Mouse (Mus musculus) adrenal gland, postnatal 4 days (tissue): ENCODE data around the gene Blnk. TPM values are rescaled to one million over a fixed set of nuclear protein-coding genes. Genes with fewer than 3 reads are reported as not detected.
A peak's percentile ranks its signal among the peaks of the same experiment; 100 is the strongest.

ENCODE experiments used
- DNase-seq, 2 experiments: peaks; one replicate each; pipeline ENCODE4 v3.0.0; 2021 to 2022; ENCODE audit warnings: low spot score in 2 of 2, mixed read lengths in 2 of 2
- microRNA-seq: library from miRNA; unstranded; fragments of <30 nt; microRNA quantifications from one replicate; pipeline ENCODE4 v1.2.0, GENCODE M21; 2021
- total RNA-seq, 2 experiments: library from RNA; stranded (reverse); gene quantifications; 2 replicates each; pipeline ENCODE4 v1.2.3; 2021

The Blnk gene
- total RNA-seq, 2 experiments from 2014 or later = 1.2 to 2.5 TPM

DNA sequence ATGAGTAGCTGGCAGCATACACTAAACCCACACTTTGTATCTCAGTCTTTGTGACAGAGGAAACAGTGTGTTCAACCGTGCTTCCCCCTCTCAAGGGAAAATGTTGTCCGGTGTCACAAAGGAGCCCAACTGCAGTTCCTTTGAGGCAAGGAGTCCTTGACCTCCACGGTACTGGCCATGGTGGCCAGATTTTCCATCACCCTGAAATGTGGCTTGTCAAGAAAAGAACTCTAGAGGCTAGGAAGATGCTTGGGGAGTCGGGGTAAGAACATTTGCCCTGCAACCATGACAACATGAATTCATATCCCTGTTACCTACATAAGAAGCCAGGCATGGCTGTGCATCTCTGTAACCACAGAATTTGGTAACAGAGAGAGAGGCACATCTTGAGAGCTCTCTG lies 24.0 kb downstream of the Blnk start:
- DNase-seq = no peak

DNA sequence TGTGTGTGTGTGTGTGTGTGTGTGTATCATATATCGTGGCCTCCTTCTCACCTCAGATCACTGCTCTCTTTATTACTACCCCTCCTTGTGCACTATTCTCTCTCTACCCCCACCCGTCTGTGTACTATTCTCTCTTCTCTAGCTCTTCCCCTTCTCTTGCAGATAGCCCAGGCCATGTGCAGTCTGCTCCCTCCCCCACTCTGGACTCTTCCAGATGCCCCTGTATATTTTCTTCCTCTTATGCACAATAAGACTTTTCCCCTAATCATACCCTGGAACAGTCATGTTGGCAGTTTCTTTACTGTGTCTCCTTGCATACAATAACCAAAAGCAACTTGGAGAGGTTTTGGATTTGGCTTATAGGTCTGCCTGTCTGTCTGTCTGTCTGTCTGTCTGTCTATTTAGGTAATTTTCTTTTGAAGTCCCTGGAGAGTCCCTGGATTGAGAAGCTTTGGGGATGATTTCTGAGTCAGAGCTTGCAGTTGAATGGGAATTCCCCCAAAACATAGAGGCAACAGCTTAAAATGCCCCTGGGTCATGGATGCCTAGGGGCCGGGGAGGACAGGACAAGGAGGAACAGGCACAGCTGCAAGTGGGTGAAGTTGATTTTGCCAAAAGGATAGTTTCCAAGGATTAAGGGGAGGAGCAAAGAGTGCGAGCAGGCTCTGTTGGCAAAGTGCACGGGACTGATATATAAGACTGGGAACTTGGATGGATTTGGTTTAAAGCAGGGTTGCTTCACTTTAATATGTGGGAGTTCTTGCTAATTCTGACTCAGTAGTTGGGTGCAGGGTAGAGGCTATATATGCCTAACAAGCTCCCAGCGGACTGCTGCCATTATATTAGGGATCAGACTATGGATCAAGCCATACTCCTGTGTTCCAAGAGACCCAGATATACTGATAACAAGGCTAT lies 29.1 kb downstream of the Blnk start:
- DNase-seq = no peak

DNA sequence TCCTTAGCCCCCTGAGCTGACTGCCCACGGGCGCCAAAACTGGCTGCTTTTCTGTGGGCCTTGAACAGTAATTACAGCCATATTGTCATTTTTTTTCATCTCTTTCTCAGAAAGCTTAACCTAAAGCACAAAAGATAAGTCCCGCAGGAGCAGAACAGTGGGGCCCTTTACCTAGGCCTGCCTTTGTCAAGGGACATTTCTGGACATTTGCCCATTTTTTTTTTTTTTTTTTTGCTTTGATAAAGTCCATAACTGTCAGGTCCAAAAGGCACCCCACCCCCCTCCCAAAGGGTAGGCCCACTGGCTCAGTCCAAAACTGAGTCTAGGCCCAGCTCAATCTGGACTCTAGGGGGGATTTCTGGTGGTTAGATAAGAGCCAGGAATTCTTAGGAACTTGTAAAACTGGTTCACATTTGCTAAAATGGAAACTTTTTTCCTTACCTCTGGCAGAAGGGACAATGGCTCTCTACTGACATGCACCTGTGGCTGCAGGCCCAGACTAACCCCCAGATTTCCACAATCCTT lies 29.9 kb downstream of the Blnk start:
- DNase-seq = no peak

DNA sequence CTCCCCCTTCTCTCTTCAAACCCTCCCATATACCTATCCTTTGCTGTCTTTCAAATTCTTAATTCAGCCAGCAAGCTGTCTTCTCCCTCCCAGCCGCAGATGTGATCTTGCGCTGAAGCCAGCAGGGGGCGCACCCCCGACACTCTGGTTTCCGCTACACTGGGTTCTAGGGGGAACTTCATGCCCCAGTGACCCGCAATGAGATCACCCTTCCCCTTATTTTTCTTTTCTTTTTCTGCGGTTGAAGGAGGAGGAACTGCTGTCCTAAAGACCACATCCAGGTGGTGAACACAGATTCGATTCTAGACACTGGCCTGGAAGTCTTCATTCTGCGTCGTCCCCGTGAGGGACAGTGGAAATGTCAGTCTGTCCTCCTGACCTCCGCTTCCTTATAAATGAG lies 31.3 kb downstream of the Blnk start:
- peak in 1 of 2 experiments; percentile 20 for DNase-seq

DNA sequence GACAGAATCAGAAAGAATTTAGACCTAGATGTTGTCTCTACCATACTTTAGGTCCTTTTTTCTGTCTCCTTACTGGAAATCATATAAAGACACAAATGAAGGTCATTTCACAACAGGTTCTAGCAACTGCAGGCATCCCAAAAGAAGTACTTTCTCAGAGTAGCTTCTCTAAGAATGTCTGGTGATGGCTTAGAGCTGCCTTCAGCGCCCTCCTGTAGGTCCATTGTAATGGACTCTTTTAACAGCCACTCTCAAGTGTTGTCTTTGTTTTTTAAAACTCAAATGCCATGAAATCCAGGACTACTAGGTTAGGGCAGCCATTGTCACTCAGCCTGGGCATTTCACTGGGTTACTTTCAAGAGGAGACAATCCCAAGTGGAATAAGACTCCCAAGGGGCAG lies 35.4 kb downstream of the Blnk start:
- no peak for DNase-seq

DNA sequence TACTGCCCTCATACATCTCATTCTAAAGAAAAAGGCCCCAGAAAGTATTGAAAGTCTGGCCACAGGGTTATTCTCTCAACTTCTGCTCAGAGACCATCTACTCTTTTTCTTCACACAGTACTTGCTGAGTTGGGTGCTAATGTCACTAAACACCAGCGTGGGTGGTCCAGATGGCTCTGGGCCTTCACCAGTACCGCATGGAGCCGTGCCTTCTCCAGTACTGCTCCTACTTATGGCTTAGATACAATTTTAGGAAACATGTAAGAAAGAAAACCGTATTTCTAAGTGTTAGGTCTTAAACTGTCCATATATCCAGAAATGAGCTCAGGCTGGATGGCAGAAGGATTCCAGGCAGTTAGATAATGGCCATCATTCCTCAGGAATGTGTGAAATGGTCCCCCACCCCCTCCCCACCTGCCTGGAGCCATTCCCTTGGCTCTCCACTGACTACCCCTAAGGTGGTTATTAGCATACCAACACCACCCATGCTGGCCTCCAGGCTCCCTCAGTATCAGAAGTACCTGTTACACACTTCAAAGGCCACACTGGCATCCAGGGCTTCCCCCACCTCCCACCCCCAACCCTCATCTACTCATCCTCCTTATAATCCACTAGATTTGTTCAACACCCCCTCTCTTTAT lies 47.3 kb downstream of the Blnk start:
- no peak for DNase-seq

DNA sequence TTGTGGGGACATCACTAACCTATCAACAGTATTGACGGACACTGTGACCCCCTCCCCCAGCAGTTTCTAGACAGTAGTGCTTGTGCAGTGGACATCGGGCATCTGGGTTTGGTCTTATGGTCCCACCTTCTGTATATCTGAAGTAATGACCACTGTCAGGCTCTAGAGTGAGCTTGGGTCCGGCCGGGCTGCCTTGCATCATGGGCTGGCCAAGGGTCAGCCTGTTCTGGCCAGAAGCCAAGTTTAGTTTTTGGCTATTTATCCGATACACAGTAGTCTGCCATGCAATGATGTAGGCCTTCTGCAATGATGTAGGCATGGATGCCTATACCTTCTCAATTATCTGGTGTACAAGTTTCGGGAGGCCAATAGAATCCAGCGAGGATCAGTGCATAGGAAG lies 50.8 kb downstream of the Blnk start:
- no peak for DNase-seq

DNA sequence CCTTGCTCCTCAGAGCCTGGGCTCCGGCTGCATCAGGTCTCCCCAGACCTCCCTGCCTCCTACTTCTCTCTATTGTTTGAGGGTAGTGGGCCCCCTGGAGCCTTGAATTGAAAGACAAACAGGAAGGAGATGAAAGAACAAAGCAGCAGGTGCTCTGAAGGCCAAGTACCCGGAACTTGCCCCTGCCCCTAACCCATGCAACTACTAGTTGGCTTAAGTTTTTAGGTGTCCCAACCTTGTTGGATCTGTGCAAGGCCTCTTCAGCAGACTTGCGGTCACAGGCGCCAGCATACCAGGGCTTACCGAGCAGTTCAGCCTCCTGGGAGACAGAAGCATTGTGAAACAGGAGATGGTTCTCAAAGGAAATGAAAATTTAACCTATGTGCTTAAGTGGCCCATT lies 58.3 kb downstream of the Blnk start:
- no peak for DNase-seq

DNA sequence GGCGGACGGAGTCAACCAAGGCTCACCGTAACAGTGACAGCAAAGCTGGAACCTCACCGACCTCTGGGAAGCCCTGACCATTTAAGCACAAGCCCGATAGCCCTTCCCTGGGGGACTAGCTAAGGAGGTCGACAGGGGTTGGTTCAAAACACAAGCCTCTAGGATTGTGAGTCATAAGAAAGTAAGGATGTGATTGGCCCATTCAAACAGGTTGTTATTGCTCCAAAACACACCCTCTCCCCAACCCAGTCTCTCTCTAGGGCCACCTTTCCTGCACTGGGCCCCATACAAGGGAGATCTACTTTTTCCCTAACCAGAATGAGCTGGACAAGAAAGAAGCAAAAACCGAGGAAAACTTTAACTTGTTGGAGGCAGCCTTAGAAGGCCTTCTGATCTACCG lies 59.0 kb downstream of the Blnk start:
- no peak for DNase-seq

DNA sequence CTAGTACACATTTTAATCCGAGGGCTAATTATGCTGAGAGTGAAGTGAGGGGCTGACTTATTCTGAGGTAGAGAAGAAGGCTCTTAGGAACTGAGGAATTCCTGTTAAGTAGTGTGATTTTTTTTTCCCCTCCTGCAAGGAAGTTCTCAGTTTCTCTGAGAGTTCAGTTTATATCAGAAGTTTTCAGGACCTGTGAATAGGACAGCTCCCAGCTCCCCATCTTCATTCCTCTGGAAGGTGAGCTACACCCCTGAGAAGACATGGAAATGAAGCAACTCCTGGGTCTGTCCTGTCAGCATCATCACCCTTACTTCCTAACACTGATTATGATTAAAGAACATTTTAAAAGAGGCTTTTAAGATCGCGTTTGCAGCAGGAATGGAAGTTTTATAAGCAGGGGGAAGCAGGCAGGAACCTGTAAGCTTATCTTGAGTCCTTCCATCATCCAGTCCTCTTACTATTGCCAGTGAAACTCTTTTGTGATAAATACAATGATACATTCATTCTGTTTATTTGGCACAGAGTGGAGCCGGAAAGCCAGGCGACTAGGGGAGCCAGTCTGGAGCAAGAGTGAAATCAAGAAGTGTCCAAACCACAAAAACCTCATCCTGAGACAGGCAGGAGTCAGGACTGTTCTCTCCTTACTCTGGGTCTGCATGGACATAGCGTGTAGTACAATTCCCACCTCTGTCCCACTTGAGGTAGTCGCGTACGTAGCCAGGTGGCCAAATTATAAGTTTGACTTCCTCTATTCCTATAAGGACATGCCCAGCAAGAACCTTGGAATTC lies 62.6 kb downstream of the Blnk start:
- DNase-seq = no peak

DNA sequence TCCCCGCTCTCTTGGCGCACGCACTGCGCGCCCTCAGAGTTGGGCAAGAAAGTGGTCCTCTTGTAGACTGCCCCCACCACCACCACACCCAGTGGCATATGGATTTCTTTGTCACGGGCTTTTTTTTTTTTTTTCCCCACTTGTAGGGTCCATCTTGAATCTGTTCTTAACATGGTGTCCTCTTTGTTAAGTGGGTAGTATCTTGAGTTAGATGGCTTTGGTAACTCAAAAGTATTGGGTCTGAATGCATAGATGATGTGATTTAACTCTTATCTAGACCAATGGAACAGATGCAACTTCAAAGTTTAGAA lies 99.0 kb downstream of the Blnk start:
- DNase-seq = no peak

DNA sequence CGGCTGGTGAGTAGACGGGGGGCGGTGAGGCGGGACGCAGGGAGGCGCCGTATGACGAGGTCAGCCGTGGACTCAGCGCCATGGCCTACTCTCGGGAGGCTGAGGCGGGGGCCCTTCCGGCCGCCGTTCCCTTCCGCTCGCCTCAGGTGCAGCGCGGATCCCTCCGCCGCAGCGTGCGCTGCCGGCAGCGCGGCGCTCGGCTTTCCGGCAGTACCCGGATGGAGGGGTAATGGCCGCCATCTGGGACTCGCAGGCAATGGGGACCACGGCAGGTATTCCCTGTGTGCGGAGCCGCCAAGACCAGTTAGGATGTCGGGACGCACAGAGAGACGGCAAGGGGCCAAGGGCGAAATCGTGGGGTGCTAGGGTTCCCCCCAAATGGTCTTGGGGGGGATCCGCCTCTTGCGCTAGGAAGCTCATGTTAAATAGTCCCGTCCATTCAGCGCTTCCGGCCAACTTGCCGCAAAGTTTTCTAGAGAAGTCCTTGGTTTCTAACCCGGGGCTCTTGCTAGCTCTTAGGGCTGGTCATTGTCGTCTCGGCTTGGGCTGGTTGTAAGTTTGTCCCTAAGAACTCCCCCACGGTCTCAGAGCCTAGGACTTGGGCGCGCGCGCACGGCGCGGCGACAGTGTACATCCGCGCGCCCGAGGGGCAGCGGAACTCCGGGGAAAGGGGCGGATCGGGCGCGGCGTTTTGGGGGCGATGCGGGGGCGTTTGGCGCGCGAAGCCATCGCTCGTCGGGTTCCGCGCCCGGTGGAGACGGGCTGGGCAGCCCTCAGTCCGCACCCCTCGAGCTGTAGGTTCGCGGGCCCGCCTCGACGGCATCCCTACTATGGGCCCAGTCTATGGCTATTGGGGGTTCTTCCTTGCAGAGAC lies 99.6 kb downstream of the Blnk start, which contains the start of gene Zfp518a:
TSS of gene Zfp518a (plus strand) at position 187 of the 874 bp plus-strand sequence.
- DNase-seq = peak; percentile 80 to 81

DNA sequence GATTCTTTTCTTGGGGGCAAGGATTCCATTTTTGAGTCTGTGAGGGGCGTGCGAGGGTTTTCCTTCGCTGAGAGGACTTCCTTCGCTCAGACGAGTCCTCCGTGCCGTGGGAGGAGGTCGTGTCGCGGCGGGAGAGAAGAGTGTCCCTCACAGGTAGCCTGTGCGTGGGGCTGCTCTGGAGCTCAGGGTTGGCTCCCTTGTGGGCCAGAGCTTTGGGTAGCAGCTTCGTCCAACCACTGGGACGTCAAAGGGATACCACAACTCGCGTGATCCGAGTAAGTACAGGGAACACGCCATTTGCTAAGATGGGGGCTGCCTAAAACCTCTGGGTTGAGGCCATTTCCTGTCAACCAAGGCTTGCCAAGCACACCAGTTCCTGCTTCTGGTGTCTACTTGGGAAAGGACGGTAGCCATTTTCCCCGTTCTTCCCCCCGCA lies 100.2 kb downstream of the Blnk start:
- DNase-seq = no peak

DNA sequence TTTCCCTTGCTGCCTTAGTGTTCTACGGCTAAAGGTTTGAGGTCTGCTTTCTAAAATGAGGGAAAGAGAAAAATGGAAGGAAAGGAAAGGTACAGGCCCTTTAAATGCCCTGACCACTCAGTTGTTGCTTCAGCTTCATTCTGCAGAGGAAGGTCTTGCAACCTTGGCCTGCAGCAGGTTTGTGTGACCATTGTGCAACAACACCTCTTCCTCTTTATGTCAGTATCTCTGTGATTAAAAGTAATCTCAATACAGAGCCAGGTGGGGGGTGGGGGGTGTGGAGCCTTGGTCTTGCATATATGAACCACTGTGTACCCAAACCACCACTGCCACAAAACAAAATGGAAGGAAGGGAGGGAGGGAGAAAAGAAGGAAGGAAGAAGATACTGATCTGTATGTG lies 105.4 kb downstream of the Blnk start:
- no peak for DNase-seq

DNA sequence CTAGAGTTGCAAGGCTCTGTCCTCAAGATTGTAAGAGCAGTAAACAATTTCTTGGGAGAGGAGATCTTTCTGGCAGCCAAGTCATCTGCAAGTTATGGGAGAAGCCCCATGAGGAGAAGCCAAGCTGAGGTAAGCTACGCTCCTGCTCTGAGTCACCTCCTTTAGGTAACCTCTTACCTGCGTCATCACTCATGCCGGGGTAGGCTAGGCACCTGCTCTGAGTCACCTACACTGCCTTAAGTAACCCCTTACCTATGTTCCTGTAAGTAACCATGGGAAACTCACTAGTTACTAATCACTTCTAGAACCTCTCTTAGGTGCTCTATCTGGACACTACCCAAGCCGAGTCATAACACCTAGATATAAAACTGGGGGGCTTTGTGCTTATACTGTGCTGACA lies 112.6 kb downstream of the Blnk start:
- DNase-seq = no peak

Small RNA genes within 50 kb of the gene (microRNA-seq; reads per million reads assigned to microRNA genes)
- gene Mir8092 = 3.9 reads per million, percentile 11 among the genes with 10 or more reads in this experiment

Other genes starting within 250 kb of the Blnk start
- under 1 TPM in 1 of 2 experiments, not detected in 1; 0.40 TPM for gene Cc2d2b, start 245.8 kb downstream of the Blnk start, total RNA-seq
- gene Ccnj, start 163.3 kb downstream of the Blnk start, total RNA-seq = 10 to 100 TPM; 10.7 to 12.3 TPM
- 10 to 100 TPM; 21.6 to 22.0 TPM for gene Zfp518a, start 99.8 kb downstream of the Blnk start, total RNA-seq
- not detected for gene Dntt, start 34.7 kb upstream of the Blnk start, total RNA-seq
- gene Opalin, start 82.6 kb upstream of the Blnk start, total RNA-seq = not detected
- under 1 TPM; 0.11 to 0.53 TPM for gene Tll2, start 212.3 kb upstream of the Blnk start, total RNA-seq